27 mouse cellular contexts compared by ENCODE assay signal in genomic region chr7:133008663-133009062, GRCm38 (mm10).
DNase-seq lines count a peak whose midpoint lies in the region; ATAC-seq and TF ChIP-seq lines count a peak whose summit lies in the region.
"Had no signal": no experiment of that assay in that cellular context is flagged by ENCODE, and none has a peak within 500 bp of the region (broad histone marks: within the 10 kb centered on the region; RNA-seq: fewer than 3 reads in every experiment).

No protein-coding gene starts in this region.

- WGBS in stomach, postnatal 0 days, result 85% methylated on average over 4 of the region's 4 CpGs

- H3K4me3 ChIP-seq in gastrocnemius, adult 2 months, result no peak overlapping the region
- no peak overlapping the region for H3K4me3 ChIP-seq in layer of hippocampus, adult 2 months
- H3K4me3 ChIP-seq in stomach, postnatal 0 days (ENCODE audit: low read depth, low read length), result no peak overlapping the region
- H3K4me3 ChIP-seq: forebrain, embryonic 13.5 days; heart, adult 2 months; heart, embryonic 12.5 days; hindbrain, embryonic 15.5 days; limb, embryonic 10.5 days; limb, embryonic 15.5 days; liver, embryonic 13.5 days; megakaryocyte, embryonic 14.5 days; midbrain, embryonic 12.5 days; neural tube, embryonic 15.5 days had no signal

- intact Hi-C loops in gastrocnemius, adult 2 months (cut with DNase I), result no loop called here

- no peak overlapping the region for H3K4me2 ChIP-seq in stomach, postnatal 0 days (replicated peaks; ENCODE audit: low read depth)
- H3K4me2 ChIP-seq: forebrain, embryonic 13.5 days; heart, embryonic 12.5 days; hindbrain, embryonic 15.5 days; limb, embryonic 15.5 days; liver, embryonic 13.5 days; midbrain, embryonic 12.5 days; neural tube, embryonic 15.5 days had no signal

- DNase-seq in adrenal gland, adult (ENCODE audit: inconsistent age in 2 of 2, low spot score in 1 of 2), result peak; percentile 80 to 89
- DNase-seq in adrenal gland, postnatal 4 days (ENCODE audit: low spot score in 2 of 2), result no peak
- DNase-seq in gastrocnemius, adult 2 months, result no peak
- no peak for DNase-seq in gastrocnemius, postnatal 10 days
- no peak for DNase-seq in layer of hippocampus, adult 2 months (ENCODE audit: low spot score in 2 of 2)
- no peak for DNase-seq in layer of hippocampus, postnatal 14 days (ENCODE audit: low spot score in 2 of 2)
- DNase-seq in adrenal gland, postnatal 14 days, result peak; percentile 60
- no peak for DNase-seq in stomach, postnatal 0 days (ENCODE audit: low spot score)
- DNase-seq: cerebellum, adult 11-12 months; gastrocnemius, postnatal 36 days; heart, adult 2 months; kidney, adult 8-10 months; kidney, postnatal 10 days; liver, embryonic 13.5 days; right cerebral cortex, adult 18-20 months; spleen, adult 18-20 months; thymus, adult 18-20 months; thymus, postnatal 25 days had no signal

- no peak for TF ChIP-seq CTCF in gastrocnemius, adult 2 months (IDR thresholded peaks at IDR 0.05)
- no peak for TF ChIP-seq CTCF in layer of hippocampus, adult 2 months (conservative IDR thresholded peaks at IDR 0.05)
- no peak for TF ChIP-seq CTCF in stomach, postnatal 0 days (IDR thresholded peaks at IDR 0.05; ENCODE audit: low read depth)

- H3K36me3 ChIP-seq in stomach, postnatal 0 days (ENCODE audit: control insufficient read depth, insufficient read depth, low read length), result no peaks in the 10 kb centered on the region; the same call in 1 of the 2 replicates
- H3K36me3 ChIP-seq: hindbrain, embryonic 15.5 days; limb, embryonic 15.5 days; neural tube, embryonic 15.5 days had no signal

- no peak overlapping the region for H3K9ac ChIP-seq in stomach, postnatal 0 days (ENCODE audit: low read length)
- H3K9ac ChIP-seq: forebrain, embryonic 13.5 days; heart, embryonic 12.5 days; hindbrain, embryonic 15.5 days; limb, embryonic 15.5 days; liver, embryonic 13.5 days; midbrain, embryonic 12.5 days; neural tube, embryonic 15.5 days had no signal

- H3K4me1 ChIP-seq in stomach, postnatal 0 days (replicated peaks; ENCODE audit: control insufficient read depth, insufficient read depth), result peaks cover 16% of the 10 kb centered on the region

- no peak for ATAC-seq in stomach, postnatal 0 days (ENCODE audit: low FRiP score, low TSS enrichment)
- ATAC-seq: forebrain, embryonic 13.5 days; lung, postnatal 0 days had no signal

- H3K27me3 ChIP-seq in stomach, postnatal 0 days (ENCODE audit: control insufficient read depth, insufficient read depth, low read length), result no peaks in the 10 kb centered on the region
- H3K27me3 ChIP-seq: forebrain, embryonic 13.5 days; heart, embryonic 12.5 days; hindbrain, embryonic 15.5 days; limb, embryonic 15.5 days; liver, embryonic 13.5 days; megakaryocyte, embryonic 14.5 days; midbrain, embryonic 12.5 days; neural tube, embryonic 15.5 days had no signal

- no peaks in the 10 kb centered on the region for H3K9me3 ChIP-seq in stomach, postnatal 0 days (ENCODE audit: control insufficient read depth, low read length)
- H3K9me3 ChIP-seq: forebrain, embryonic 13.5 days; heart, embryonic 12.5 days; hindbrain, embryonic 15.5 days; limb, embryonic 10.5 days; limb, embryonic 15.5 days; liver, embryonic 13.5 days; megakaryocyte, embryonic 14.5 days; midbrain, embryonic 12.5 days; neural tube, embryonic 15.5 days had no signal

- no peak for TF ChIP-seq EP300 in stomach, postnatal 0 days (optimal IDR thresholded peaks at IDR 0.05)

- peak overlapping the region; percentile 74; the same call in 1 of the 2 replicates for H3K27ac ChIP-seq in gastrocnemius, adult 2 months
- 0 out of 2 replicates have a peak overlapping the region, but pooled peaks have one; percentile 91 for H3K27ac ChIP-seq in layer of hippocampus, adult 2 months
- H3K27ac ChIP-seq in stomach, postnatal 0 days (replicated peaks), result no peak overlapping the region
- H3K27ac ChIP-seq: forebrain, embryonic 13.5 days; heart, adult 2 months; hindbrain, embryonic 15.5 days; limb, embryonic 10.5 days; limb, embryonic 15.5 days; liver, embryonic 13.5 days; midbrain, embryonic 12.5 days; neural tube, embryonic 15.5 days had no signal

Comparison
In these comparisons a context has a peak if more than half of its experiments do, and no peak if none do; other contexts are left out.
1. DNase-seq: peak in adrenal gland, adult (2 of 2) and adrenal gland, postnatal 14 days (single experiment); none in adrenal gland, postnatal 4 days (0 of 2), gastrocnemius, adult 2 months (single experiment), gastrocnemius, postnatal 10 days (single experiment), layer of hippocampus, adult 2 months (0 of 2), layer of hippocampus, postnatal 14 days (0 of 2) and stomach, postnatal 0 days (single experiment).